Mouse (Mus musculus) ES-Bruce4 (cell line): Measurements from ENCODE around the gene Crygs. TPM values are rescaled to one million over a fixed set of nuclear protein-coding genes. Genes with fewer than 3 reads are reported as not detected.

ENCODE experiments used
- H3K27ac ChIP-seq: 2 replicates; pipeline ENCODE4 v1.5.1; 2012; ENCODE audit warnings: low read length, inconsistent platforms; ENCODE audit not compliant: insufficient read depth
- H3K27me3 ChIP-seq: 2 replicates; pipeline ENCODE4 v1.6.1; 2012; ENCODE audit warnings: mild to moderate bottlenecking, low read length, inconsistent platforms; ENCODE audit not compliant: control insufficient read depth, poor library complexity, insufficient read depth, severe bottlenecking
- H3K36me3 ChIP-seq: 2 replicates; pipeline ENCODE4 v1.6.1; 2012; ENCODE audit warnings: inconsistent platforms, mild to moderate bottlenecking, low read length, moderate library complexity; ENCODE audit not compliant: control insufficient read depth, poor library complexity, insufficient read depth, severe bottlenecking
- H3K4me1 ChIP-seq: one replicate; pipeline ENCODE4 v1.8.1; 2011; ENCODE audit warnings: low read length; ENCODE audit not compliant: control insufficient read depth, insufficient read depth
- H3K4me3 ChIP-seq: 2 replicates; pipeline ENCODE4 v1.5.1; 2011; ENCODE audit warnings: low read depth, mild to moderate bottlenecking, low read length
- H3K9ac ChIP-seq: 2 replicates; pipeline ENCODE4 v1.6.1; 2012; ENCODE audit warnings: low read depth, mild to moderate bottlenecking, inconsistent platforms; ENCODE audit not compliant: poor library complexity, severe bottlenecking
- H3K9me3 ChIP-seq: replicated peaks from 2 replicates; pipeline ENCODE4 v1.6.1; 2012; ENCODE audit warnings: mild to moderate bottlenecking, low read length, inconsistent platforms; ENCODE audit not compliant: control insufficient read depth, poor library complexity, insufficient read depth, severe bottlenecking
- CTCF ChIP-seq: IDR thresholded peaks from one replicate; pipeline ENCODE4 v1.8.1; 2011; ENCODE audit warnings: low read depth, low read length
- EP300 ChIP-seq: IDR thresholded peaks from 2 replicates; pipeline ENCODE4 v1.6.1; 2011; ENCODE audit warnings: low read depth, low read length; ENCODE audit not compliant: insufficient read depth
- POLR2A ChIP-seq: IDR thresholded peaks from one replicate; pipeline ENCODE4 v1.8.1; 2011; ENCODE audit warnings: low read length; ENCODE audit not compliant: insufficient read depth
- polyA plus RNA-seq: library from polyadenylated mRNA; stranded (reverse); fragments of >200 nt; gene quantifications from 2 replicates; pipeline ENCODE4 v1.2.4, GENCODE M21; 2011; ENCODE audit warnings: low read depth; ENCODE audit not compliant: missing spikeins, insufficient read depth, insufficient read length

The Crygs gene
- polyA plus RNA-seq, 1 experiment: not detected

DNA sequence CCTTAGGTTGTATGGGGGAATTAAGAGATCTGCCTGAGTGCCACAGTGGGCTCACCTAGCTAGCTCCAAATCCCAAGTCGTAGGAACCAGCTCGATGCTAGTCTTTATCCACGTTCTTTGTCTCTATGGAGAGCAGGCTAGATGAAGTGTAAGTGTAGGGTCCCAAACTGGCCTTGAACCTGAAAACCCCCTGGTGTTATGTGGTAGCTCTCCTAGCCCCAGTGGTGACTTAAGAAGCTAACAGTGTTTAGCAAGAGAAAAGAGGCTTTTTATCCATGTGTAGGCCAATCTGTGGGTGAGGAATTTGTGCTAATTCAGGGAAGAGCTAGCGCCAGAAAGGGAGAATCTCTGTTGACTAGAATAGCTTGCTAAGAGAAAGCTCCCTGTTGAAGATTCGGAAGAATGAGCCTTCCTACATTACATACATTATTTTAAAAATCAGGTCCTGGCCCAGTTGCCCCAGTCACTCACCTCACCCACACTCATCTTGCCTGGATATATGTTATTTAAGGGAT lies 35.8 kb downstream of the Crygs start:
- no peaks in the 10 kb centered on the region for H3K27me3 ChIP-seq
- no peak overlapping the region for H3K27ac ChIP-seq
- H3K36me3 ChIP-seq: no peaks in the 10 kb centered on the region
- TF ChIP-seq CTCF (no peak), EP300 (no peak), POLR2A (no peak)
- no peak overlapping the region for H3K9ac ChIP-seq
- H3K4me1 ChIP-seq: no peaks in the 10 kb centered on the region
- H3K9me3 ChIP-seq: no peaks in the 10 kb centered on the region; the same call in none of the 2 replicates
- H3K4me3 ChIP-seq: no peak overlapping the region

DNA sequence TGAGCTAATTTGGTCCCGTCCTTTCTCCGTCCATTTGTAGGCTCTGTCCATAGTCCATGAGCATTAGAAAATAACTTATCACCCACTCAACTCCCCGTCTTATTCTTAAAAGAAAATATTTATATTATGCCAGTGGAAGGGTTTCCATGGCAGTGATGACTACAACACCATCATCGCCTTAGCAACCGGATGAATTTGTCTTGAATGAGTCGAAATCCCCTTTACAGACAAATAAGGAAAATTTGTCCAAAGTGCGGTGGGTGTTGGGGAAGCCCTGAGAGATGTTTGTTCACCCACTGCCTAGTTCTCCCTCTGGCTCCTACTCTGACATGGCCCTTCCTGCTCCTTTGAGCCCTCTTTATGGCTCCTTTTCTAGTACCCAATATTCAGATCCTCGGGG lies 42.7 kb downstream of the Crygs start:
- H3K4me3 ChIP-seq: no peak overlapping the region
- no peaks in the 10 kb centered on the region for H3K27me3 ChIP-seq
- no peak overlapping the region for H3K27ac ChIP-seq
- TF ChIP-seq POLR2A: no peak
- TF ChIP-seq CTCF: no peak
- no peak for TF ChIP-seq EP300
- H3K4me1 ChIP-seq: no peaks in the 10 kb centered on the region
- no peaks in the 10 kb centered on the region for H3K9me3 ChIP-seq
- H3K9ac ChIP-seq: no peak overlapping the region
- H3K36me3 ChIP-seq: no peaks in the 10 kb centered on the region

DNA sequence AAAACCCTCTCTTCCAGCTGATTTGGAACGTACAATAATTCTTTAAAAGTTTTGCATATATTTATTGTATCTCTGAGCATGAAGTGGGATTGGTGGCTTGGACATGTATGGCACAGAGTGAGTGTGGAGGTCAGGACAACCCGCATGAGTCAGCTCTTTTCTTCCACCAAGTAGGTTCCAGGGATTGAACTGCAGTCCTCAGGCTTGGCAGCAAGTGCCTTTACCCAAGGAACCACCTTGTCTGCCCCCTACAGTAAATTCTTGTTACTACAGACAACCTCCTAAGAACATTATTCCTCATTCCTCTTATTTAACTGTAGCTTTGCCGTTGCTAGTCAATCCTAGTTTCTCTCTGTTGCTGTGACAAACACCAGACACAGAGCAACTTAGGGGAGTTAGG lies 44.0 kb downstream of the Crygs start:
- Histone ChIP-seq H3K4me3 (no peak overlapping the region), H3K9ac (no peak overlapping the region), H3K27me3 (no peaks in the 10 kb centered on the region), H3K36me3 (no peaks in the 10 kb centered on the region), H3K4me1 (no peaks in the 10 kb centered on the region), H3K9me3 (no peaks in the 10 kb centered on the region), H3K27ac (no peak overlapping the region)
- TF ChIP-seq POLR2A: no peak
- peak; percentile 12 for TF ChIP-seq CTCF

DNA sequence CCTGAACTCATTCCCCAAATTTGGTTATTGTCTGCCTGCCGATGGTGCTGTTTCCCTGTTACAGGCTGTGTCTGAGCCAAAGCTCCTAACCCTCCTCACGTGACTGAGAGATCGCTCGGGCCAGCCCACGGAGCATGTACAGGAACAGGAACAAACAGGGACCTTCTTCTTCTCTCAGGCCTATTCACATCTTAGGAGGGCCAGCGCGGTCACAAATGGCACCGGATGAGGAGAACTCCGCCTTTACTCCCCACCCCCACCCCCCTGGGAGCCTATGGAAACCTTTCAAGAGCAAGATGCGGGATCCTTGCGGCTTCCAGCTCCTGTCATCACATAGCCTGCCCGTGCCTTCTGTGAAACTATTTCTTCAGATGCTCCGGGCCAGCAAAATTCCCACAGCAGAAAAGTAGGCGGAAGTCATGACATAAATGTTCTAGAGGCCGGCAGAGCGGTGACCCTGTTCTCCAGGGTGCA lies 44.6 kb downstream of the Crygs start:
- peak overlapping the region; percentile 7; the same call in 1 of the 2 replicates for H3K4me3 ChIP-seq
- TF ChIP-seq EP300 (no peak), POLR2A (no peak), CTCF (no peak)
- H3K9ac ChIP-seq: no peak overlapping the region

DNA sequence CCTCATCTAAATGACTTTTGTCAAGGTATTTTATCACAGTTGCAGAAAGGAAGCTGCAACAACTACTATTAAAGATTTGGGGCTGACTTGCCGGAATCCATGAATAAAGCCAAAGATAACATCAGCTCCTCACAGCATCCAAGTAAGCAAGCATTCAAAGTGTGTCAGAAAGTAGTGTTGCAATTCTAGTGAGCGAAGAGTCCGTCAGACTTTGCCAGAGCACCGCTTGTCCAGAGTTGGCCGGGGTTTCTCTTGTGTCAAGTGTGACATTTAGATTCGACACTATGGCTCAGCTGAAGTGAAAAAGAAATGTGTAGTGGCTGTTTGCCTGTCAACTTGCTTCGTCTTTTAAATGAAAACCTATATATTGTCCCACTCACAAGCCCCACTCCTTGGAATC lies 45.8 kb downstream of the Crygs start:
- Histone ChIP-seq H3K4me1 (no peaks in the 10 kb centered on the region), H3K27ac (no peak overlapping the region), H3K9me3 (no peaks in the 10 kb centered on the region), H3K9ac (no peak overlapping the region), H3K4me3 (no peak overlapping the region), H3K36me3 (no peaks in the 10 kb centered on the region), H3K27me3 (no peaks in the 10 kb centered on the region)
- TF ChIP-seq EP300 (no peak), CTCF (no peak), POLR2A (no peak)

More for the DNA sequence above, 44.6 kb downstream of the Crygs start:
- H3K27me3 ChIP-seq: no peaks in the 10 kb centered on the region
- no peaks in the 10 kb centered on the region for H3K9me3 ChIP-seq
- H3K36me3 ChIP-seq: no peaks in the 10 kb centered on the region
- no peaks in the 10 kb centered on the region for H3K4me1 ChIP-seq
- H3K27ac ChIP-seq: no peak overlapping the region

Other genes with a start within 250 kb of the Crygs start
- gene Dgkg, start 154.4 kb downstream of the Crygs start, polyA plus RNA-seq: 1.3 and 1.5 TPM in 2 replicates
- gene Tbccd1, start 46.1 kb upstream of the Crygs start, polyA plus RNA-seq: 20.5 and 22.0 TPM in 2 replicates
- 56.5 and 59.1 TPM in 2 replicates for gene Dnajb11, start 46.3 kb upstream of the Crygs start, polyA plus RNA-seq
- 0.81 TPM in 1 of 2 replicates, not detected in the other for gene Ahsg, start 79.7 kb upstream of the Crygs start, polyA plus RNA-seq
- gene Fetub, start 106.8 kb upstream of the Crygs start, polyA plus RNA-seq: 2.2 TPM in 2 replicates
- gene Hrg, start 139.5 kb upstream of the Crygs start, polyA plus RNA-seq: not detected in 2 replicates
- gene Kng2, start 217.9 kb upstream of the Crygs start, polyA plus RNA-seq: 1.2 TPM in 1 of 2 replicates, not detected in the other
- 1.1 TPM in 1 of 2 replicates, not detected in the other for gene Kng1, start 246.3 kb upstream of the Crygs start, polyA plus RNA-seq